Mouse (Mus musculus): ENCODE data around the gene Bap1. TPM values are rescaled to one million over a fixed set of nuclear protein-coding genes. Genes with fewer than 3 reads are reported as not detected.

The Bap1 gene
- polyA plus RNA-seq, 1 experiment from 2014 or later: 77.2 TPM

DNA sequence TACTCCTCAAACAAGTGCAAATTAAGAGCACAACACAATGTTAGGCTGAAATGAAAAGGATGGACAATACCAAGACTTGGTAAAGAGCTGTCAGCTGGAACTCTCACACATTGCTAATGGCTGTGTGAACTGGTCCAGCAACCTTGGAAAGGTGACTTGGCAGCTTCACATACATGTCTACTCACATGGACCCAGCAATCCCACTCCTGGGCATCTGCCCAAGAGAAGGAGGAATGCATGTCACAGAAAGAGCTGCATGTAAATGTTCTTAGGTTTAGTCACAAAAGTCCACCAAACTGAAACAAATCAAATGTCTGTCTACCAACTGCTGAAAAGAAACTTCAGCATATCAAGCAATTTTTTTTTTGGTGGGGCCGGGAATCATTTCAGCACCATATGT is 5.3 kb upstream of the Bap1 start:
- Histone ChIP-seq H3K9me3 (ENCODE audit: control insufficient read depth, low read length) (no peaks in the 10 kb centered on the region), H3K27me3 (replicated peaks; ENCODE audit: control insufficient read depth, insufficient read depth, low read length) (no peaks in the 10 kb centered on the region), H3K4me3 (ENCODE audit: low read depth, low read length) (no peak overlapping the region), H3K27ac (ENCODE audit: low read depth, low read length) (no peak overlapping the region), H3K4me2 (no peak overlapping the region), H3K9ac (ENCODE audit: low read depth, low read length) (no peak overlapping the region), H3K4me1 (replicated peaks; ENCODE audit: control insufficient read depth, insufficient read depth, low read length) (peaks cover 7% of the 10 kb centered on the region), H3K36me3 (ENCODE audit: control insufficient read depth, insufficient read depth, low read length) (no peaks in the 10 kb centered on the region)
- DNase-seq (ENCODE audit: low spot score) (no peak), ATAC-seq (replicated peaks; ENCODE audit: low FRiP score) (no peak)
- WGBS: 81% methylated on average over 1 of the region's 1 CpGs

- ATAC-seq (replicated peaks; ENCODE audit: low FRiP score): no peak
- Histone ChIP-seq H3K9me3 (ENCODE audit: control insufficient read depth, low read length) (no peaks in the 10 kb centered on the region), H3K4me2 (no peak overlapping the region), H3K27ac (ENCODE audit: low read depth, low read length) (no peak overlapping the region), H3K9ac (ENCODE audit: low read depth, low read length) (no peak overlapping the region), H3K4me3 (ENCODE audit: low read depth, low read length) (no peak overlapping the region), H3K36me3 (ENCODE audit: control insufficient read depth, insufficient read depth, low read length) (peaks cover 1% of the 10 kb centered on the region; the same call in 1 of the 2 replicates), H3K4me1 (replicated peaks; ENCODE audit: control insufficient read depth, insufficient read depth, low read length) (peaks cover 14% of the 10 kb centered on the region), H3K27me3 (replicated peaks; ENCODE audit: control insufficient read depth, insufficient read depth, low read length) (no peaks in the 10 kb centered on the region)
- WGBS: 89% methylated on average over 6 of the region's 6 CpGs
- no peak for DNase-seq (ENCODE audit: low spot score)
These were observed 2.9 kb upstream of the Bap1 start for GRCm38 (mm10) chr14:31248396-31248795.

DNA sequence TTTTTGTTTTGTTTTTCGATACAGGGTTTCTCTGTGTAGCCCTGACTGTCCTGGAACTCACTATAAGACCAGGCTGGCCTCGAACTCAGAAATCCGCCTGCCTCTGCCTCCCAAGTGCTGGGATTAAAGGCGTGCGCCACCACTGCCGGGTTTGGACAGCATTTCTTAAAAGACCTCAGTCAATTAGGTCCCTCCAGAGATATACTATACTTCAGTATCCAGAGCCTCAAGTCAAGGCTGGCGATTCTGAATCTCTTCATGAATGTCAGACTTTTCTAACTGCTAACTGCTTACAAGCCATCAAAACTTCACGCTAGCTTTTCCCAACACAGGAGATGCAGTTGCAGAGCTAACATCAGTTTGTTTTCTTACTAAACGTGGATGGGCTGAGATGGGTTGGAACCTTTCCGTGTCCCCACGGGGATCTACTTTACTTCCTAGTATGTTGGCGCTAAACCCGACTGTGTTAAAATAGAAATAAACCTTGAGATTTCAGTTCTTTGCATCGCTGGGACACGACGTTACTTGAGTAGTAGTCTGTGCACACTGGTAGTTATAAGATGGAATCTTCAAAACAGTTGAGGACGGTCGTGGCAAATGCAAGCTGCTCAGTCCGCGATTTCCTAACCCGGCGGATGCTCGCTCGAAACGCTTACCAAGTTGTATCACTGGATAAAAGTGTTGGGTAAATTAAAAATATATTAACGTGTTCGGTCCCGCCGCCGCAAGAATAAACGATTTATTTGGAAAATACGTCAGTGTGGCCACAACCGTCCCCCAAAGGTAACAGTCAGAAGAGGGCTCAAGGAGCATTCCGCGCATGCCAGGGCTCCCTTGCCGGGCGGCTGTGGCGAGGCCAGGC is 797 bp upstream of the Bap1 start:
- no peak for DNase-seq (ENCODE audit: low spot score)
- Histone ChIP-seq H3K36me3 (ENCODE audit: control insufficient read depth, insufficient read depth, low read length) (peaks cover 22% of the 10 kb centered on the region), H3K27me3 (replicated peaks; ENCODE audit: control insufficient read depth, insufficient read depth, low read length) (no peaks in the 10 kb centered on the region), H3K27ac (ENCODE audit: low read depth, low read length) (peak overlapping the region; percentile 91), H3K4me1 (replicated peaks; ENCODE audit: control insufficient read depth, insufficient read depth, low read length) (peaks cover 14% of the 10 kb centered on the region), H3K4me2 (peak overlapping the region; percentile 81), H3K4me3 (ENCODE audit: low read depth, low read length) (peak overlapping the region; percentile 71), H3K9me3 (ENCODE audit: control insufficient read depth, low read length) (no peaks in the 10 kb centered on the region), H3K9ac (ENCODE audit: low read depth, low read length) (peak overlapping the region; percentile 81)
- ATAC-seq (replicated peaks; ENCODE audit: low FRiP score): peak; percentile 87
- WGBS: 17% methylated on average over 38 of the region's 38 CpGs

- Histone ChIP-seq H3K4me1 (replicated peaks; ENCODE audit: control insufficient read depth, insufficient read depth, low read length) (peaks cover 14% of the 10 kb centered on the region), H3K36me3 (ENCODE audit: control insufficient read depth, insufficient read depth, low read length) (peaks cover 33% of the 10 kb centered on the region), H3K4me3 (ENCODE audit: low read depth, low read length) (peak overlapping the region; percentile 71), H3K9me3 (ENCODE audit: control insufficient read depth, low read length) (no peaks in the 10 kb centered on the region), H3K4me2 (peak overlapping the region; percentile 81), H3K9ac (ENCODE audit: low read depth, low read length) (peak overlapping the region; percentile 81), H3K27me3 (replicated peaks; ENCODE audit: control insufficient read depth, insufficient read depth, low read length) (no peaks in the 10 kb centered on the region), H3K27ac (ENCODE audit: low read depth, low read length) (peak overlapping the region; percentile 91)
- under 1% methylated on average over 17 of the region's 18 CpGs for WGBS
- DNase-seq (ENCODE audit: low spot score) (no peak), ATAC-seq (replicated peaks; ENCODE audit: low FRiP score) (no peak)
These were observed 376 bp downstream of the Bap1 start for GRCm38 (mm10) chr14:31251626-31252025.

DNA sequence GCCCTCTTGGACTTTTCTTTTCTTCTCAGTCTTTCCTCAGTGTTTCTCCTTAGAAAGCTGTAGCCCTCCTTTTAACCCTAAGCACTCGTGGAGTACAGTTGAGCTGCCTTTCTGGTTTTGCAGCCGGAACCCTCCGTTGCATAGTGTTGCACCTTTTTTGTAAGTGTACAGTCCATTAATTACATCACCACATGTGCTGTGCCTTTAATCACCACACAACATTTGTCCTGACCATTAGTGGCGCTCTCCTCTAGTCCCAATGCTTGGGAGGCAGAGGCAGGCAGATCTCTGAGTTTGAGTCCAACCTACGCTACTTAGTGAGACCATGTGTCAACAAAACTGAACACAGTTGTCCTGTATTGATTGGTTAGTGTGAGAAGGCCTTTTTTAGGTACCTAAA is 841 bp downstream of the Bap1 start:
- Histone ChIP-seq H3K9me3 (ENCODE audit: control insufficient read depth, low read length) (no peaks in the 10 kb centered on the region), H3K4me1 (replicated peaks; ENCODE audit: control insufficient read depth, insufficient read depth, low read length) (peaks cover 14% of the 10 kb centered on the region), H3K27me3 (replicated peaks; ENCODE audit: control insufficient read depth, insufficient read depth, low read length) (no peaks in the 10 kb centered on the region), H3K4me2 (peak overlapping the region; percentile 81), H3K36me3 (ENCODE audit: control insufficient read depth, insufficient read depth, low read length) (peaks cover 37% of the 10 kb centered on the region), H3K27ac (ENCODE audit: low read depth, low read length) (no peak overlapping the region; the same call in 1 of the 2 replicates), H3K9ac (ENCODE audit: low read depth, low read length) (peak overlapping the region; percentile 81), H3K4me3 (ENCODE audit: low read depth, low read length) (peak overlapping the region; percentile 71)
- no peak for DNase-seq (ENCODE audit: low spot score)
- 83% methylated on average over 5 of the region's 5 CpGs for WGBS
- no peak for ATAC-seq (replicated peaks; ENCODE audit: low FRiP score)

DNA sequence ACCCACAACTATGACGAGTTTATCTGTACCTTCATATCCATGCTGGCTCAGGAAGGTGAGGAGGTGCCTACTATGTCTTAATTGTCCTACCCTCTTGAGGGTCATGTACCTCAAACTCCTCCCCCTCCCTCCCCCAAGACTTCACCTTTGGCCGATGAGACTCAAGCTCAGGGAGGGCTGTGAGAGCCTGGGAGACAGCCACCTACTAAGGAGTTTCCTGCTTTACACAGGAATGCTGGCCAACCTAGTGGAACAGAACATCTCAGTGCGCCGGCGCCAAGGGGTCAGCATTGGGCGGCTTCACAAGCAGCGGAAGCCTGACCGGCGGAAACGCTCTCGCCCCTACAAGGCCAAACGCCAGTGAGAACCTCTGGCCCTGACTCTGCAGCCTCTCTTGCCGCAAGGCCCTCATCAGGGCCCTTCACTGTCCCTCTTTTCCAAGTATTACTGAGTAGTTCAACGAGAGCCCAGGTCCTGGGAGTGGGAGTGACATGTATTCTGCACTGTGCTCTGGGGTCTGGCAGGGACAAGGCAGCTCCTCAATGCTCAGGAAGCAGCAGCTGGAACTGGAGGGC is 7.3 kb downstream of the Bap1 start:
- H3K4me3 ChIP-seq (ENCODE audit: low read depth, low read length): no peak overlapping the region
- no peak for DNase-seq (ENCODE audit: low spot score)
- H3K36me3 ChIP-seq (ENCODE audit: control insufficient read depth, insufficient read depth, low read length): peaks cover 68% of the 10 kb centered on the region
- H3K4me1 ChIP-seq (replicated peaks; ENCODE audit: control insufficient read depth, insufficient read depth, low read length): peaks cover 23% of the 10 kb centered on the region
- H3K9ac ChIP-seq (ENCODE audit: low read depth, low read length): no peak overlapping the region
- no peaks in the 10 kb centered on the region for H3K27me3 ChIP-seq (replicated peaks; ENCODE audit: control insufficient read depth, insufficient read depth, low read length)
- ATAC-seq (replicated peaks; ENCODE audit: low FRiP score): no peak
- WGBS: 92% methylated on average over 14 of the region's 14 CpGs
- no peak overlapping the region for H3K27ac ChIP-seq (ENCODE audit: low read depth, low read length)
- H3K9me3 ChIP-seq (ENCODE audit: control insufficient read depth, low read length): no peaks in the 10 kb centered on the region
- H3K4me2 ChIP-seq: no peak overlapping the region

DNA sequence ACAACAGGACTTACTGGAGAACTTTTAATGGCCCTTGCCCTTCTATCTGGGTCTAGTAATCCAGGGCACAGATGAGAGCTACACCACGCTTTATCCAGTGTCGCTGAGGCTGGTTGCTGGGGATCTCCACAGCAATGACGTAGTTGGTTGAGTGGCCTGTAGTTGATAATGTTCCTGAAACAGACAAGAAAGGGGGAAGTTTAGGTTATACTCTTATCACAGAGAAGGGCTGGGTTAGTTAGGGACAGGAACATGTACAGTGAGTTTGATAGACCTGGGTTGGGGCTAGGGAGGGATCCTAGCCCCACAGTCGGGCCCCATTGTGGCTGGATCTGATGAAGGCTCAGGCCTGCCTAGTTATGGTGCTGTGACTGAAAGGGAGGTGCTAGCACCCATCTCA is 9.1 kb downstream of the Bap1 start:
- Histone ChIP-seq H3K9me3 (ENCODE audit: control insufficient read depth, low read length) (no peaks in the 10 kb centered on the region), H3K36me3 (ENCODE audit: control insufficient read depth, insufficient read depth, low read length) (peaks cover 50% of the 10 kb centered on the region), H3K9ac (ENCODE audit: low read depth, low read length) (peak overlapping the region; percentile 22; the same call in 1 of the 2 replicates), H3K4me2 (peak overlapping the region; percentile 60), H3K4me3 (ENCODE audit: low read depth, low read length) (peak overlapping the region; percentile 20; the same call in 1 of the 2 replicates), H3K27me3 (replicated peaks; ENCODE audit: control insufficient read depth, insufficient read depth, low read length) (no peaks in the 10 kb centered on the region), H3K27ac (ENCODE audit: low read depth, low read length) (peak overlapping the region; percentile 91), H3K4me1 (replicated peaks; ENCODE audit: control insufficient read depth, insufficient read depth, low read length) (peaks cover 23% of the 10 kb centered on the region)
- 53% methylated on average over 4 of the region's 4 CpGs for WGBS
- peak; percentile 98 for ATAC-seq (replicated peaks; ENCODE audit: low FRiP score)
- DNase-seq (ENCODE audit: low spot score): no peak

GRCm38 (mm10) chr14:31260932-31261331 is 9.7 kb downstream of the Bap1 start:
- H3K27me3 ChIP-seq (replicated peaks; ENCODE audit: control insufficient read depth, insufficient read depth, low read length): no peaks in the 10 kb centered on the region
- 85% methylated on average over 9 of the region's 9 CpGs for WGBS
- H3K4me2 ChIP-seq: peak overlapping the region; percentile 60
- ATAC-seq (replicated peaks; ENCODE audit: low FRiP score): peak; percentile 48
- H3K36me3 ChIP-seq (ENCODE audit: control insufficient read depth, insufficient read depth, low read length): peaks cover 45% of the 10 kb centered on the region
- no peaks in the 10 kb centered on the region for H3K9me3 ChIP-seq (ENCODE audit: control insufficient read depth, low read length)
- no peak for DNase-seq (ENCODE audit: low spot score)
- H3K4me3 ChIP-seq (ENCODE audit: low read depth, low read length): peak overlapping the region; percentile 20; the same call in 1 of the 2 replicates
- H3K4me1 ChIP-seq (replicated peaks; ENCODE audit: control insufficient read depth, insufficient read depth, low read length): peaks cover 23% of the 10 kb centered on the region
- H3K9ac ChIP-seq (ENCODE audit: low read depth, low read length): peak overlapping the region; percentile 22; the same call in 1 of the 2 replicates
- peak overlapping the region; percentile 91 for H3K27ac ChIP-seq (ENCODE audit: low read depth, low read length)
